Mouse (Mus musculus): ENCODE results near the gene Rnf183.
A peak's percentile ranks its signal among the peaks of the same experiment; 100 is the strongest.
"Not testable (repeated sequence)": the region's sequence is repeated elsewhere in the genome, so short reads cannot be mapped to it uniquely, and the experiment has no call there.

Gene Rnf183

GRCm38 (mm10) chr4:62435081-62435480 is at the start of gene Rnf183:
Gene Rnf183, minus strand, starts transcription at chr4:62435252.
- no peak for DNase-seq

GRCm38 (mm10) chr4:62480709-62481605 is 45.9 kb upstream of the Rnf183 start:
- DNase-seq = no peak

GRCm38 (mm10) chr4:62479937-62480708 is 45.1 kb upstream of the Rnf183 start, which contains the start of gene Bspry:
Gene Bspry, plus strand, starts transcription at chr4:62480053.
- DNase-seq = no peak

DNA sequence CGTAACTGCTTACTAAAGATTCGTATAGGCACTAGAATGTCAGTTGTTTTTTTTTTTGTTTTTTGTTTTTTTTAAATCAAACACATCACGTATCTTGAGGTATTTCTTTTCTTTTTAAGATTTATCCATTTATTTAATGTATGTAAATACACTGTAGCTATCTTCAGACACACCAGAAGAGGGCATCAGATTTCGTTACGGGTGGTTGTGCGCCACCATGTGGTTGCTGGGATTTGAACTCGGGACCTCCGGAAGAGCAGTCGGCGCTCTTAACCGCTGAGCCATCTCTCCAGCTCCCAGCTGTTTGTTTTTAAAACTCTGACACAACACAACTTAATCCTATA is 44.5 kb upstream of the Rnf183 start:
- not testable (repeated sequence) for DNase-seq

DNA sequence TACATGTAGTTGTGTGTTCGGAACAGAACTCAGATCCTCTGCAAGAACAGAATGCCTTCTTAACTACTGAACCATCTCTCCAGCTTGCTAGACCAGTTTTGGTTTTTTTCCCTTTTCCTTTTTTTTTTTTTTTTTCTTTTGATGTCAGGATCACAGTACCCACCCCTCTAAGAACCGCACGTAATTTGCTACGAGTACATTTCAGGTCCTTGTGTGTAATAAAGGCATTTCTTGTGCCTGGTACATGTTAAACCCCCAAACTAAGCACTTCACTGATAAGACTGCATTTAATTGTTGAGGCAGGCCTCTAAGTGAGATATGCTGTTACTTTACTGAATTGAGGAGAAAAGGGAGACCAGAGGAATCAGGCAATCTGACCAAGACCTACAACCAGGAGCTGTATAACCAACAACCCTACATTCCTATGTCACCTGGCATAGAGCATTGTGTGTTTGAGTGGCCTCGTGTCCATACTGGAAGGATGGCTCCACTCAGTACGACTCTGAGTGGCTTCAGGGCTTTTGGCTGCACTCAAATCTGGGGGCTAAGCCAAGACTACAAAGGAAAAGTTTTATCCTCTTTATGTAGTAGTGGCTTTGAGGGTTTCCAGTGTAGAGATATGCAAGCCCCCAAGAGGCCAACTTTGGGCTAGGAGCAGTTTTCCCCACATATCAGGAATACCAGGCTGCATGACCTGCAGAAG is 42.6 kb upstream of the Rnf183 start:
- DNase-seq = no peak

DNA sequence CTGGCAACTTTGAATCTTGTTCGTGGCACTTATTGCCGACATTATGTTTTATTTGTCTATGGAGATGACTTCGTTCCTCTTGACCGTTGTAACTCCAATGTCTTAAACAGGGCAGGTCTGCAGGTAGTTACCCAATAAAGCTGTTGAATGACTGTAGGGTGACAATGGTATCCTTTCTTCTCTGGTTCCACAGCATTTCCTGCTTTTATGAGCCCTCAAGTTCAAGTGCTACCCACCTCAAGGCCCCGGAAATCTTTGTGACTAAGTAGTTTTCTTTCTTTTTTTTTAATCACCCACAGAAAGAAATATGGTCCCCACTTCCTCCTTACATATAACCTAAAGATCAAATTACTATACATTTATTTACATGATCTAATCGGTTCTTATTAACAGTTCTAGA is 40.7 kb upstream of the Rnf183 start:
- no peak for DNase-seq

- DNase-seq = no peak
These were observed 40.1 kb upstream of the Rnf183 start for GRCm38 (mm10) chr4:62475131-62475530.

- DNase-seq = no peak
These were observed 37.0 kb upstream of the Rnf183 start for GRCm38 (mm10) chr4:62472071-62472470.

GRCm38 (mm10) chr4:62470598-62471051 is 35.6 kb upstream of the Rnf183 start, which contains the start of gene Wdr31:
Gene Wdr31, minus strand, starts transcription at chr4:62470896.
- peak; percentile 85 for DNase-seq

DNA sequence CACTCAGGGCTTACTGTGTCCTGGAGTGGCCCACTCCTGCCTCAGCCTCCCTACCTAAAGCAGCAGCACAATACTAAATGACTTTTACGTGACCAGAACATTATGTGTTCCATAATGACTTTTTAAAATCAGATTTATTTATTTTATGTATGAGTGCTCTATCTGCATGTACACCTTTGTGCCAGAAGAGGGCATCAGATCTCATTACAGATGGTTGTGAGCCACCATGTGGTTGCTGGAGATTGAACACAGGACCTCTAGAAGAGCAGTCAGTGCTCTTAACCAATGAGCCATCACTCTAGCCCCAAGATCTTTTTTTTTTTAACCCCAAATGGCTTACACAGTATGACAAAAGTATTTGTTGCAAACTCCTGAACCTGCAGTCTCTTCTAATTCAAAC is 33.1 kb upstream of the Rnf183 start:
- DNase-seq = no peak

DNA sequence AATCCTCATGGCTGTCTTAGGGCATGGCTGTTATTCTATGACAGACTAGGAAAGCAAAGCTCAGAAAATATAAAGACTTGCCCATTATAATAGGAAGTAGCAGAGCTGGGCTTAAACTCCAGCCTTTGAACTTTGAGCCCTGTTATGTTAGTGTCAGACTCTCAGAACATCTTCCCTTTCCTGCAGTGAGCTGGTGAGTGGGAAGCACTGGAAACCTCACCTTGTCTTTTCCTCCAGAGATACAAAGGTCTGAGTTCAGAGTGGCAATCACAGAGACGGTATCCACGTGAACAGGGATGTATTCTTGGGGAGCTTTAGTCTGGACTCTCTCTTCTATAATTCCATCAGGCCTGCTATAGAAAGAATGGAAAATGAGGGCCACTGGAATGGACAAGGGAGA is 28.1 kb upstream of the Rnf183 start:
- DNase-seq = no peak

GRCm38 (mm10) chr4:62460348-62460747 is 25.3 kb upstream of the Rnf183 start:
- DNase-seq = no peak

DNA sequence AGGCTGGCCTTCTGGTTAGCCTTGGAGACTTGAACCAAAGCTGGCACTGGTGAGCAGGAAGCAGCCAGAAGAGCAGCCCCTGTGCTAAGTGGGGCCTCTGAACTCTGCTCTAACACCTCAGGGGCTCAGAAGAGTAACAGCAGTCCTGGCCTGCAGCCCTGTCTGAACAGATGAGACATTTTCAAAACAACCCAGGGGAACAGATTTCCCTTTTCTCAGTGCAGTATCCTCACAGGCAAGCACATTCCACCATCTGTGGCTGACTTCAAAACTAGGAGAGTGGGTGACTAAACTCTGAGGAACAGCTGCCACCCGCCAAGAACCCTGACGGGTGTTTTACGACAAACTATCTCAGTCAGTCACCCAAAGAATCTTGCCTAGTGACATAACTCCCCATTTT is 24.0 kb upstream of the Rnf183 start:
- DNase-seq = peak; percentile 45

DNA sequence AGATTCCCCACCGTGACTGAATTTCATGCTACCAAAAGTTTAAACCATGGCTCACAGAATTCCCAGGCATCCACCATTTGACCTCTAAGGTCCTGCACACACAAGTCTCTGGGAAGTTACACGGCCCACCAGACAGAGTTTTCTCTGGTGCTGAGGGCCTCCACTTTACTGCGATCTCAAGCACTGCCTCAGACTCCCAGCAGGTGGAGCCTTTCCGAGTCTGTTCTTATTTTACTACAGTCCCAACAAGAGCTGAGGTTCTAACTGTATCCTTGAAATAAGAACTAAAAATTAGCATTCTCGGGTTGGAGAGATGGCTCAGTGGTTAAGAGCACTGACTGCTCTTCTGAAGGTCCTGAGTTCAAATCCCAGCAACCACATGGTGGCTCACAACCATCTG is 19.9 kb upstream of the Rnf183 start:
- peak; percentile 19 for DNase-seq

DNA sequence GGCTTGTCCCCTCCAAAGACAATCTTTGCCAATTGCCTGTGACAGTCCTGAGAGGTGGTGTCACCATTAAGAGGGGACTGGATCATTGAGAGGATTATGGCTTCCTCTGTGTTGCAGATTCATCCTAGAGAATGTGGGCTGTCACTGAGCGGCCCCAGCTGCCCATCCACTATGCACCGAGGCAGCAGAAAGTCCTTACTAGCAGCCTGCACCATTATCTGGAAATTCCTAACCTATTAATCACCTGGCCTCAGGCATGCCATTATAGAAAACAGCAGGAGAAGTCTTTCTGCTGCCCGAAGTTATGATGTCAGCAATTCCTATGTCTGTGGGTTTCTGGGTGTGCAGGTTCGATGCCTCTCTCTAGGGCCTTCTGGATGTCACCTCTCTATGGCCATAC is 5.9 kb upstream of the Rnf183 start:
- DNase-seq = no peak

- no peak for DNase-seq
These were observed 5.5 kb upstream of the Rnf183 start for GRCm38 (mm10) chr4:62440544-62440943.

DNA sequence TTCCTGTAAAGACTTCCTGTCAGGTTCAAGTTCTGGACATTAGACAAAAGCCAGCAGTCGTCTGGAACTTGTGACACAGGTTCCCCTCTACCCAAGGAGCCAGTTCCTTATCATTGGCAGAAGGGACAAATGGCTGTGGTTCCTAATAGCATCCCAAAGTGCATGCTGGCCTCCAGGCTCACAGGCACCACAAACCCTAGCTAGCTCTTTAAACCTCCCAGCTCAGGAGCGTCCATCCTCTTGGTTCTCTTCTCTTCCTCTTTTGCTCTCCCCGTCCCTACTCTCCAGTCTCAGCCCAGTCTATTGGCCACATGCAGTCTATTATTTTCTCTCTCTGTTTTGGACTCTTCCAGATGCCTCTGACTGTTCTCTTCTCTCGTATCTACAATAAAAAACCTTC is 4.7 kb upstream of the Rnf183 start:
- DNase-seq = no peak

GRCm38 (mm10) chr4:62437871-62438270 is 2.8 kb upstream of the Rnf183 start:
- DNase-seq = no peak

- no peak for DNase-seq
These were observed 2.3 kb upstream of the Rnf183 start for GRCm38 (mm10) chr4:62437256-62437778.

DNA sequence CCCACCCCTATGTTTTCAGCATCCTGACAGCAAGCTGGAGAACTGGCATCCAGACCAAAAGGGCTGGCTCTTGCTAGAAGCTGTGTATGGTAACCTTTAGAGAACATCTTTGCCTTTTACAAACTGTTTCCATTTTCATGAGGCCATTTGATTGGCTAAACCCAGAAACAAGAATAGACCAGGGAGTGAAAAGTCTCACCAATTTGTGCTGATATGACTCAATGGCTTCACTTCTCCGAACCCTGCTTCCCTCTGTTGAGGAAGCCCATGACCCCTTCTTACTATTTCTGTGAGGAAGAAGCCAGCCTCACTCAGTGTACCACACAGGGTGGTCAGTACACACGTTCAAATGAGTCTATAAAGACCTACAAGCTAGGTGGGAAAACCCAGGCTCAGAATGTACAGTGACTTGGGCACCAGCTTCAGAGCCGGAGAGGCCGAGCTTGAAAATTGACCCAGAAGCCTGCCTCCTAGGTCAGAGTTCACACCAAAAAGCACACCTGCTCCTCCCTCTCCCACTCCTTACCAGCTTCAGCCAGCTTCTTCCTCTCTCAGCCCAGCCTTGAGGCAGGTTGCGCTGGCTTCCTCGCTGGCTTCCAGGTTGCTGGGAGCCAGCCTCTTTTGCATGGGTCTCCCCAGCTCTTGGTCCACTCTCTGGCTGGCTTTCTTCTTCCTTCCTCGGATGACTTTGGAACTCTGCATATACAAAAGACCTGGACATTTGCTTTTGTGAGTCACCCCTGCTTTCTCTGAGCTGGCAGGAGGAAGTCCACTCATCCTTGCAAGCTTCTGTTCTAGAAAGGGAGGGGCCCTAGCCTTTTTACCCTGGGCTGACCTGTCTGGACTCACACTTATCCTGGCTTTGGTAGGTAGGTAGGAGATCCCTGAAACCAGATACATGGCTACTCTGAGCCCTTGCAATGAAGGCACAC is 847 bp downstream of the Rnf183 start:
- no peak for DNase-seq

DNA sequence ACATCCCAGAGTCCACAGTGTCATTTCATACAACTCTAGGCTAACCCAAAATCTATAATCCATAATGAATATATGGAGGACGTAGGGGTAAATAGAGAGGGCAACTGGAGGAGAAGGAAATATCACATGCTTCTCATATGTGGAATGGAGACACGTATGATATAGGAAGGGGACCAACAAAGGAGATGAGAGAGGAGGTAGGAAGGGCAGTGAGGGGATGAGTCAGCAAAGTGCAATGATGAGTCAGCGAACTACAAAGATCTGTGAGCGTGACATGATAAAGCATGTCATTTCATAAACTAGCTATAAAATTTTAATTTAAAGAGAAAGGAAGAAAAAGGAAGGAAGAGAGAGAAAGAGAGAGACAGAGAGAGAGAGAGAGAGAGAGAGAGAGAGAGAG is 3.5 kb downstream of the Rnf183 start:
- DNase-seq = no peak

GRCm38 (mm10) chr4:62430678-62431077 is 4.4 kb downstream of the Rnf183 start:
- no peak for DNase-seq
